Mouse (Mus musculus) liver, embryonic 14.5 days (tissue): ENCODE results near the gene Nmnat2. TPM values are rescaled to one million over a fixed set of nuclear protein-coding genes. Genes with fewer than 3 reads are reported as not detected.

ENCODE experiments used
- ATAC-seq: fragments of 200-750 bp; cut with Nextera tagmentation; 2 replicates; pipeline ENCODE4 v1.8.0; 2017; ENCODE audit warnings: moderate number of reproducible peaks, mild to moderate bottlenecking, moderate library complexity; ENCODE audit not compliant: insufficient read depth
- DNase-seq, 3 experiments: peaks; one replicate each; pipeline ENCODE4 v3.0.0-alpha.2; 2012 to 2013; ENCODE audit warnings: low read depth in 3 of 3, low spot score in 3 of 3
- H3K27ac ChIP-seq: fragments of 300-500 bp; sonication (generic); 2 replicates; pipeline ENCODE4 v1.5.1; 2014; ENCODE audit warnings: moderate library complexity, mild to moderate bottlenecking, control low read depth, inconsistent platforms
- H3K27me3 ChIP-seq: fragments of 300-500 bp; sonication (generic); 2 replicates; pipeline ENCODE4 v1.6.1; 2014; ENCODE audit warnings: mild to moderate bottlenecking, low read length, moderate library complexity; ENCODE audit not compliant: control insufficient read depth, insufficient read depth
- H3K36me3 ChIP-seq: fragments of 300-500 bp; sonication (generic); replicated peaks from 2 replicates; pipeline ENCODE4 v1.6.1; 2014; ENCODE audit warnings: low read depth; ENCODE audit not compliant: control insufficient read depth, insufficient read depth
- H3K4me1 ChIP-seq, 2 experiments: fragments of 200-500 bp in 1 of 2; fragments of 300-500 bp in 1 of 2; sonication (generic) in 1 of 2; replicated peaks; 2 replicates each; pipeline ENCODE4 v1.6.1; 2012 to 2014; ENCODE audit warnings: antibody characterized with exemption in 1 of 2, inconsistent platforms in 1 of 2, low read length in 1 of 2; ENCODE audit not compliant: control insufficient read depth in 2 of 2, insufficient read depth in 2 of 2
- H3K4me2 ChIP-seq: fragments of 300-500 bp; sonication (generic); 2 replicates; pipeline ENCODE4 v1.6.1; 2014; ENCODE audit warnings: low read depth, mild to moderate bottlenecking, control low read depth, moderate library complexity
- H3K4me3 ChIP-seq, 2 experiments: fragments of 200-500 bp in 1 of 2; fragments of 300-500 bp in 1 of 2; sonication (generic) in 1 of 2; 2 replicates each; pipeline ENCODE4 v1.5.1; 2012 to 2014; ENCODE audit warnings: low read depth in 2 of 2, low read length in 2 of 2, mild to moderate bottlenecking in 2 of 2, control low read depth in 1 of 2, inconsistent platforms in 1 of 2, moderate library complexity in 1 of 2; ENCODE audit not compliant: insufficient read depth in 1 of 2
- H3K9ac ChIP-seq: fragments of 300-500 bp; sonication (generic); replicated peaks from 2 replicates; pipeline ENCODE4 v1.6.1; 2014; ENCODE audit warnings: mild to moderate bottlenecking, control low read depth, moderate library complexity
- H3K9me3 ChIP-seq: fragments of 300-500 bp; sonication (generic); 2 replicates; pipeline ENCODE4 v1.6.1; 2016; ENCODE audit warnings: low read length, mixed read lengths; ENCODE audit not compliant: control insufficient read depth
- CTCF ChIP-seq: IDR thresholded peaks from 2 replicates; pipeline ENCODE4 v1.5.1; 2016; ENCODE audit warnings: antibody characterized with exemption, low read depth, control low read depth
- EP300 ChIP-seq: IDR thresholded peaks from 2 replicates; pipeline ENCODE4 v1.6.1; 2016; ENCODE audit warnings: antibody characterized with exemption, low read depth
- WGBS: fragments of 180-500 bp; shearing (Covaris S2); extraction: QIAGEN DNeasy Blood & Tissue Kit; methylation state at CpG from one replicate; pipeline ENCODE4 v1.1.7; 2014; ENCODE audit not compliant: insufficient replicate concordance; 5-methylcytosine and 5-hydroxymethylcytosine counted together
- polyA plus RNA-seq, 2 experiments: library from polyadenylated mRNA; depleted of rRNA in 1 of 2; stranded (reverse) in 1 of 2; unstranded in 1 of 2; fragments of >200 nt; fragmentation: Nextera tagmentation in 1 of 2; extraction: Ambion mirVana in 1 of 2; gene quantifications; 2 replicates each; pipeline versions ENCODE4 v1.2.1 to v1.2.3; 2012 to 2014

Nmnat2 gene
- polyA plus RNA-seq, 2 experiments, result 0.02 to 0.09 TPM

DNA sequence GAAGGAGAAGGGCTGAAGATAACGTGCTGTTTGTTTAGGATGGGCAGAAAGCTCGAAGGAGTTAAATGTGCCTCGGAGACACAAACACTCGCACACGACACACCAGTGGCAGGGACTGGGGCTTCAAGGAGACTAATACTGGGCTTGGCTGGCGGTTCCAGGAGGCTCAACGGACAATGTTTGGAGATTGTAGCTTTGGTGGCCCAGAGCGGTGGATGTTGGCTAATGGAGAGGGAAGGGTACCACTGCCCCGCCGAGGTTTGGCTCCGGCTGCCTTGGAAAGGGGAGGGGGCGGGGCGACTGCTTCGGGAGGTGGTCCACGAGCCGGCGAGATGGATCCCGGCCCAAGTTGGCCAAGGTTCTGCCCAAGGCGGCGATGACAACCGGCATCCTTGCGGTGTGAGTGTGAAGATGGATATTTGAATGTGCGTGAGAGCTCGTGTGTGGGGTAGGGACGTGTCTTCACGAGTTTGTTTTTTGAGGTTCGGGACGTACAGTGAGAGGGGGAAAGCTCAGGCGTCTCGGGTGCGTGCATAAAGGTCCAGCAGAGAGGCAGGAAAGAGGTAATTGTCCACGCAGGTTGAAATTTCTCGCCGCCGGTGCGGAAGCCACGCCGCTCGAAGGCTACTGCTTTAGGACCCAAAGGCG is 895 bp downstream of the Nmnat2 start:
- Histone ChIP-seq H3K36me3 (no peaks in the 10 kb centered on the region), H3K27ac (no peak overlapping the region), H3K27me3 (peaks cover 30% of the 10 kb centered on the region), H3K9me3 (no peaks in the 10 kb centered on the region), H3K4me1 (no peaks in the 10 kb centered on the region), H3K4me3 (no peak overlapping the region), H3K4me2 (no peak overlapping the region), H3K9ac (no peak overlapping the region)
- ATAC-seq, result no peak
- TF ChIP-seq CTCF, result no peak
- TF ChIP-seq EP300, result no peak
- DNase-seq, result no peak
- 4% methylated on average over 40 of the region's 40 CpGs for WGBS

DNA sequence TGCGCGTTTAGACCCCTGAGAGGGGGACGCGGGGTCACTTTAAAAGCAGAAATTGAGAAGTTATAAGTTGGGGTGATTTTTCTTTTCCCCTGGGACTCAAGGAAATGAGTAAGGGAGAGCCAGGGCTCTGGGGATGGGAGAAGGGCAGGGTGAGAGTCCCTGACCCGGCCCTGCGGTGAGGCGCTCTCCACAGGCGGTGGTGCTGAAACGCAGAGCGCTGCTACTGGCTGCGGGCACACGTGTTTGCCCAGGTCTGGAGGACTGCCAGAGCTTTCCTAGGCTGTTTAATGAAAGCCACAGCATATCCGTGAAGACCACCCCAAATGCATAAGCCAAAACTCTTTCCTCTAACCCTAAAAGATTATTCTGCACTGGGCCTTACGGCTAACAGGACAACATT is 1.4 kb downstream of the Nmnat2 start:
- H3K9ac ChIP-seq, result no peak overlapping the region
- no peaks in the 10 kb centered on the region for H3K36me3 ChIP-seq
- H3K4me3 ChIP-seq, result no peak overlapping the region
- ATAC-seq, result no peak
- H3K9me3 ChIP-seq, result no peaks in the 10 kb centered on the region
- DNase-seq, result no peak
- H3K4me2 ChIP-seq, result no peak overlapping the region
- peaks cover 30% of the 10 kb centered on the region for H3K27me3 ChIP-seq
- WGBS, result 6% methylated on average over 14 of the region's 14 CpGs
- H3K27ac ChIP-seq, result no peak overlapping the region
- H3K4me1 ChIP-seq, result no peaks in the 10 kb centered on the region
- TF ChIP-seq EP300, result no peak

DNA sequence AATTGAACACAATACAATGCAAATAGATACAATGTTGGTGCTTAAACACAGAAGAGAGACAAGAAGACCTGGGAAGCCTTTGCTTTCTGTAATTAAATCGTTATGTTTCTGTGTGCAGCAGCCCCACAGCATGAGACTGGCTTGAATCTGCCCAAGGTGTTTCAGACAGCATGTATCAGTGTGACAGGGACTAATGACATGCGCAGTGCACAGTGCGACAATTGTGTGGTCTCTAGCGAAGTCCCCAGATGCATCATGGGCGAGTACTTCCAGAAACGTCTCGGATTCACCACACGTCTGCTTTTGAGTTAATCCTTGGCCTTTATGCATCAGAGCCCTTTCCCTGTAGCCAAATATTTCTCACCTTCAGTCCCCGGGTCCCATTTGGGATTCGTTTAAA is 9.6 kb downstream of the Nmnat2 start:
- no peak for TF ChIP-seq CTCF
- no peak for TF ChIP-seq EP300
- no peak overlapping the region for H3K4me3 ChIP-seq
- DNase-seq (no peak), ATAC-seq (no peak)
- H3K4me2 ChIP-seq, result no peak overlapping the region
- 61% methylated on average over 10 of the region's 10 CpGs for WGBS
- no peaks in the 10 kb centered on the region for H3K9me3 ChIP-seq
- no peaks in the 10 kb centered on the region for H3K36me3 ChIP-seq
- no peak overlapping the region for H3K9ac ChIP-seq
- no peaks in the 10 kb centered on the region for H3K4me1 ChIP-seq
- H3K27ac ChIP-seq, result no peak overlapping the region
- no peaks in the 10 kb centered on the region for H3K27me3 ChIP-seq

DNA sequence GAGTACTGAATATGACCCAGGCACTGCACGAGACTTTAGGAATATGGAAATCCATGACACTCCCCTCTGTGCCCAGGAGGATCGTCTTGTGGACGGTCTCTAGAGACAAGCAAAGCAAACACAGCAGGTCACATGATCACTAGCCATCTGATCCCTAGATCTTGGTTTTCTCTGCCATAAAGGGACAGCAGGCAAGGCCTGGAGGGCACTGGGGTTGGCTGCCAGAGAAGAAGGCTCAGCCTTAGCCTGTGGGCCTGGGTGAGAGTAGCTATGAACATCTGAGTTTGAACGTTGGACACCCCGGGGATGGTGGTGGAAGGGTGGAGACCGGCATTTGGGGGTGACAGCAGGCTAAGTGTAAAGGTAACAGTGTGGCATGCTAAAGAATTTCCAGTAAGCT is 11.4 kb downstream of the Nmnat2 start:
- DNase-seq, result no peak
- no peak overlapping the region for H3K9ac ChIP-seq
- H3K27me3 ChIP-seq, result no peaks in the 10 kb centered on the region
- H3K4me2 ChIP-seq, result no peak overlapping the region
- no peaks in the 10 kb centered on the region for H3K36me3 ChIP-seq
- WGBS, result 70% methylated on average over 6 of the region's 6 CpGs
- no peaks in the 10 kb centered on the region for H3K9me3 ChIP-seq
- no peak overlapping the region for H3K27ac ChIP-seq
- no peak overlapping the region for H3K4me3 ChIP-seq
- H3K4me1 ChIP-seq, result no peaks in the 10 kb centered on the region
- ATAC-seq, result no peak
- TF ChIP-seq EP300 (no peak), CTCF (no peak)

DNA sequence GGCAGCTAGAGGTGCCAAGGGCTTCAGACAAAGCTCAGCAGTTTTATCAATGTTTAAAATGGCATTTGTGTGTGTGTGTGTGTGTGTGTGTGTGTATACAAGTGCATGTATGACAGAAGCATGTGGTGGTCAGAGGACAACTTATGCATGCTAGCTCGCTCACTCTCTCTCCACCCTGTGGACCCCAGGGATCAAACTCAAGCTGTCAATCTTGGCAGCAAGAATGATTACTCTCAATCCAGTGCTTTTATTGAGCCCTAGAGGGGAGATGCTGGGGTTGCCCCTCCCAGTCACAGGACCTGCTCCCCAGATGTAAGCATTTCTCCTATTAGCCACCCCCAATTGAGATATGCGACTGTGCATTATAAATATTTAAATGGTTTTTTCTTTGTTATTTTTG is 11.9 kb downstream of the Nmnat2 start:
- Histone ChIP-seq H3K27me3 (no peaks in the 10 kb centered on the region), H3K9me3 (no peaks in the 10 kb centered on the region), H3K36me3 (no peaks in the 10 kb centered on the region), H3K9ac (no peak overlapping the region), H3K4me2 (no peak overlapping the region), H3K27ac (no peak overlapping the region), H3K4me3 (no peak overlapping the region), H3K4me1 (no peaks in the 10 kb centered on the region)
- WGBS, result 60% methylated on average over 2 of the region's 2 CpGs
- TF ChIP-seq CTCF (no peak), EP300 (no peak)
- no peak for DNase-seq
- no peak for ATAC-seq
